Mouse (Mus musculus) cortical plate, adult 2 months (tissue): ENCODE data around the gene Ugt3a2. TPM values are rescaled to one million over a fixed set of nuclear protein-coding genes. Genes with fewer than 3 reads are reported as not detected.

ENCODE experiments used
- H3K27ac ChIP-seq: fragments of 200-500 bp; 2 replicates; pipeline ENCODE4 v1.5.1; 2012; ENCODE audit warnings: low read length, control low read depth, inconsistent platforms; ENCODE audit not compliant: insufficient read depth
- H3K4me1 ChIP-seq: fragments of 200-500 bp; 2 replicates; pipeline ENCODE4 v1.6.1; 2011; ENCODE audit warnings: low read length; ENCODE audit not compliant: control insufficient read depth, insufficient read depth
- H3K4me3 ChIP-seq: fragments of 200-500 bp; 2 replicates; pipeline ENCODE4 v1.5.1; 2011; ENCODE audit warnings: mild to moderate bottlenecking, low read length, control low read depth; ENCODE audit not compliant: insufficient read depth
- CTCF ChIP-seq: fragments of 200-500 bp; IDR thresholded peaks from 2 replicates; pipeline ENCODE4 v1.5.1; 2011; ENCODE audit warnings: mild to moderate bottlenecking, control low read depth, low read length; ENCODE audit not compliant: insufficient read depth; ENCODE audit errors: extremely low read depth
- POLR2A ChIP-seq: fragments of 200-500 bp; IDR thresholded peaks from 2 replicates; pipeline ENCODE4 v1.6.1; 2011; ENCODE audit warnings: mild to moderate bottlenecking, low read length, control low read depth; ENCODE audit not compliant: insufficient read depth; ENCODE audit errors: extremely low read depth
- polyA plus RNA-seq: library from polyadenylated mRNA; depleted of rRNA; stranded (reverse); fragments of >200 nt; gene quantifications from 2 replicates; pipeline ENCODE4 v1.2.3, GENCODE M21; 2012; rRNA removed

The Ugt3a2 gene
- not detected in 2 replicates for polyA plus RNA-seq

DNA sequence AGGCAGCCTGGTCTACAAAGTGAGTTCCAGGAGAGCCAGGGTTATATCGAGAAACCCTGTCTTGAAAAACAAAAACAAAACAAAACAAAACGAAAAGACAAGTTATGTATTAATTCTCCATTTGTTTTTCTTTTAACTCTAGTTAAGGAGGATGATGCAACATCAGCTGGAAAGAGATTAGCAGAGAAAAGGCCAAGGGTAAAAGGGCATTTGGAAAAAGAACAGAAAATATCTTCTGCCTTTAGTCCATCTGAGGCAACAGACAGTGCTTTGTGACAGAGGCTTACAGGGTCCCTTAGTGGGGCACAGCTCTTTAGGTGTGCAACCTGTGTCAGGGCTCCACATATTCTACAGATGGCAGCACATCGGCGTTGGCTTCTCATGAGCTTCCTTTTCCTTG lies at the start of gene Ugt3a2:
TSS of gene Ugt3a2 (plus strand) at position 210 of the 400 bp plus-strand sequence.
- TF ChIP-seq CTCF (no peak), POLR2A (no peak)

DNA sequence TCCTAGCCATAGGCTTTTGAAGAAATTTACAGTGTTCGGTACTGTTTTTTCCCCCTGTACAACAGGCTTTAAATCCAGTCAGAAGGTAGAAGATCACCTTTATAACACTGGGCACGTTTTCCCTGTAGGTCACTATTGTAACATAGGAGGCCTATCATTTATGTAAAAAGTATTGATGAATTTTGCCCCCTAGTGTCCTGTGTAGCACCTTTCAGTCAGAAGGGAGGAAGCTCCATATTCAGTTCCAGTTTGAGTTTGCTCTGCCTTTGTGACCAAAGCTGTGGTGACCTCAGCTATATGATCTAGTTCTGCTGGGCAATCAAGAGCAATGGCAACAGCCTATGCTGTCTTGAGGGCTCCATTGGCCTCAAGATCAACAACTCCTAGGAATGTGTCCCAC lies 45.7 kb upstream of the Ugt3a2 start:
- Histone ChIP-seq H3K27ac (no peak overlapping the region), H3K4me1 (no peaks in the 10 kb centered on the region), H3K4me3 (no peak overlapping the region)
- TF ChIP-seq CTCF (no peak), POLR2A (no peak)

More for the DNA sequence above, at the start of gene Ugt3a2:
- Histone ChIP-seq H3K4me1 (no peaks in the 10 kb centered on the region), H3K27ac (no peak within 1 kb of the TSS), H3K4me3 (no peak within 1 kb of the TSS)

DNA sequence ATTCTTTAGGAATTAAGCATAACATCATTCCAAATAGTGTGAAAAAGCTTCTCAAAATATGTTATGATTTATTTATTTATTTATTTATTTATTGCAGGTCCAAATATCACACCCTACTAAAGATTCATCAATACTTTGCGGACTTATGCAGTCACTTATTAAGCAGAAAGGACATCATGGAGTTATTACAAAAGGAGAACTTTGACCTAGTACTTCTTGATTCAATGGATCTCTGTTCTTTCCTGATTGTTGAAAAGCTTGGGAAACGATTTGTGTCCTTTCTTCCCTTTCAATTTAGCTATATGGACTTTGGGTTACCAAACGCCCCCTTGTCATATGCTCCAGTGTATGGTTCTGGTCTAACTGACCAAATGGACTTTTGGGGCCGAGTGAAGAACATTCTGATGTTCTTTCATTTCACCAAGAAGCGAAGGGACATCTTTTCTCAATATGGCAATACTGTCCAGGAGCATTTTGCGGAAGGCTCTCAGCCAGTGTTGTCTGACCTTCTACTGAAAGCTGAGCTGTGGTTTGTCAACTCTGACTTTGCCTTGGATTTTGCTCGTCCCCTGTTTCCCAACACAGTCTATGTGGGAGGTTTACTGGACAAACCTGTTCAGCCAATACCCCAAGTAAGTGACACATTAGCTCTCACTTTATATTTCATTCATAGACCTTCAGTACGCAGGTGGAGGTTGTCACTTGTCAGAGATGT lies 29.2 kb upstream of the Ugt3a2 start:
- Histone ChIP-seq H3K27ac (no peak overlapping the region), H3K4me1 (no peaks in the 10 kb centered on the region), H3K4me3 (no peak overlapping the region)
- TF ChIP-seq POLR2A = no peak
- no peak for TF ChIP-seq CTCF

DNA sequence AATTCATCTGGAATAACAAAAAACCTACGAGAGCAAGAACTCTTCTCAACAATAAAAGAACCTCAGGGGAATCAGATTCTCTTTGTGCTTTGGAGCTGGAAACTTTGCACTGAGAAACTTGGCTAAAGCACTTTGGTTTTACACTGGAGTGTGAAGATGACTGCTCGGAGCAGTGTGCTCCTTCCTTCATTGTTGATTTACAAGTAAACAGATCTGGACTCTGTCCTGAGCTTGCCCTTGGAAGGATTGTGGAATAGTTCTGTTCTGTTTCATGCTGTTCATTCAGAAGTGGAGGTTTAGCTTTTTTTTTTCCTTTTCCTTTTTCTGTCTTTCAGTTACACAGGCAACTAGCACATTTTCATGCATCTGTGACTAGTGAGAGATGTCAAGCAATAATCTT lies 754 bp upstream of the Ugt3a2 start:
- Histone ChIP-seq H3K4me3 (no peak overlapping the region), H3K27ac (no peak overlapping the region), H3K4me1 (no peaks in the 10 kb centered on the region)
- TF ChIP-seq POLR2A (no peak), CTCF (no peak)

DNA sequence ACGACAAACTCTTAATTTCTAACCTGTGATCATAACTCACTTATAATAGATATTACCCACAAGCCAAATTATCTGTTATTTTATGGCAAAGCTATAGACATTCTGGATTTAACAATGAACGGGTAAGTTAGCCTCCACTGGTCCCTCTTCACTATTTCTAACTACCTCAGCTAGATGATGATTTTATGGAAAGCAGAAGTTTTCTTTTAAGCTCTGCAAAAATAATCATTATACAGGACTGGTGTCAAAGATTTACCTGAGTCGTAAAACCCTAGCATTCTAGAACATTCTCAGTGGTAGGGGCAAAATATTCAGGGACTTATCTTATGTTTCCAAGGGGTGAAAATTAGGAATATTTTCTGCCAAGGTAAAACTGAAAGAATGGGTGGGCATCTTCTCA lies 1.3 kb downstream of the Ugt3a2 start:
- no peak for TF ChIP-seq CTCF
- TF ChIP-seq POLR2A = no peak
- Histone ChIP-seq H3K4me1 (no peaks in the 10 kb centered on the region), H3K4me3 (no peak overlapping the region), H3K27ac (no peak overlapping the region)

DNA sequence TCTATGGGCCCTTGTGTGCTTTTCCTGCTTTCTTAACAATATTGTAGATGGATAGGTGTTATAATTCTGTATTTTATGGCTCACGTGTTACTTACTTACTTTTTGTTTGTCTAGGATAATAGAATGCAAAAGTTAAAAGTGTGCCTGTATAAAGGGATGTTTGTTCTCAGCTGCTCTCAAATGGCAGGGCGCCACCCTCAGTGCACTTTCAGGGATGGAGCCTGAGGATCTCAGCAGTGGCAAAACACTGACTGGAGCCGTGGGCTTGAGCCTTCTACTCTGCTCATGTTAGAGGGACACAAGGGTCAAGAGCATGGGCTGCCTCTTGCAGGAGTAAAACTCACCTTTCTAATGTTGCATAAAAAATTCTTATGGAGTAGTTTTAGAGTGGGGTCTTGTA lies 1.7 kb downstream of the Ugt3a2 start:
- H3K4me3 ChIP-seq = no peak overlapping the region
- H3K4me1 ChIP-seq = no peaks in the 10 kb centered on the region
- H3K27ac ChIP-seq = no peak overlapping the region
- TF ChIP-seq CTCF (no peak), POLR2A (no peak)

DNA sequence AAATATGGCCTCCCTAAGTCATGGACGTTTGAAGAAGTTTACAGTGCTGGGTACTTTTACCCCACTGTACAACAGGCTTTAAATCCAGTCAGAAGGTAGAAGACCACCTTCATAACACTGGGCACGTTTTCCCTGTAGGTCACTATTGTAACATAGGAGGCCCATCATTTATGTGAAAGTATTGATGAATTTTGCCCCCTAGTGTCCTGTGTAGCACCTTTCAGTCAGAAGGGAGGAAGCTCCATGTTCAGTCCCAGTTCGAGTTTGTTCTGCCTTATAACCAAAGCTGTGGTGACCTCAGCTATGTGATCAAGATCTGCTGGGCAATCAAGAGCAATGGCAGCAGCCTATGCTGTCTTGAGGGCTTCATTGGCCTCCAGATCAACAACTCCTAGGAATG lies 13.4 kb downstream of the Ugt3a2 start:
- TF ChIP-seq POLR2A = no peak
- no peak for TF ChIP-seq CTCF
- H3K27ac ChIP-seq = no peak overlapping the region
- no peaks in the 10 kb centered on the region for H3K4me1 ChIP-seq
- H3K4me3 ChIP-seq = no peak overlapping the region

DNA sequence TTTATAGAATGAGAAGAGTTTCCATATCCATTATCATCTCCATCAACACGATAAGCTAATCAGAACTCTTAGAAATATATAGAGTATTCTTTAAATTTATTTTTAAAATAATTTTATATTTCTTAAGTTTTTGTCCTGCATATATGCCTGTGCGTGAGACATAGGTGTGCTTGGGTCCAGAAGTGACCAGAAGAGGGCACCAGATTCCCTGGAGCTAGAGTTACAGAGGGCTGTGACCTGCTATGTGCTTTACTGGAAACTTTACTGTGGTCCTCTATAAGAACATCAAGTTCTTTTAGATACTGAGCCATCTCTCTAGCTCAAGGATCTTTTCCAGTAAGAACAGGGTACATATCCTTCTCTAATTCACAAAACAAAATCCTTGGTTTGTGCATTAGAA lies 27.5 kb downstream of the Ugt3a2 start:
- H3K4me3 ChIP-seq = no peak overlapping the region
- H3K27ac ChIP-seq = no peak overlapping the region
- no peaks in the 10 kb centered on the region for H3K4me1 ChIP-seq
- no peak for TF ChIP-seq POLR2A
- TF ChIP-seq CTCF = no peak

DNA sequence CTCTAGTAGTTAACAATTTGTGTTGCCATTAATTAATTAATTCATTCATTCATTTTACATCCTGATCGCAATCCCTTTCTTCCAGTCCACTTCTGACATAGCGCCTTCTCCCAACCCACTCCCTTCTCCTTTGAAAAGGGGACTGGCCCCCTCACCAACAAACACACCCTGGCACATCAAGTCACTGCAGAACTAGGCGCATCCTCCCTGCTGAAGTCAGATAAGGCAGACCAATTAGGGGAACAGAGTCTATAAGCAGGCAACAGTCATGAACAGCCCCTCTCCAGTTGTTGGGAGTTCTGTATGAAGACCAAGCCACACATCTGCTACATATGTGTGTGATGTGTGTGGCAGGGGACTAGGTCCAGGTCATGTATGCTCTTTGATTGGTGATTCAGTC lies 33.4 kb downstream of the Ugt3a2 start:
- no peak overlapping the region for H3K4me3 ChIP-seq
- H3K27ac ChIP-seq = no peak overlapping the region
- no peak for TF ChIP-seq POLR2A
- TF ChIP-seq CTCF = no peak
- no peaks in the 10 kb centered on the region for H3K4me1 ChIP-seq

DNA sequence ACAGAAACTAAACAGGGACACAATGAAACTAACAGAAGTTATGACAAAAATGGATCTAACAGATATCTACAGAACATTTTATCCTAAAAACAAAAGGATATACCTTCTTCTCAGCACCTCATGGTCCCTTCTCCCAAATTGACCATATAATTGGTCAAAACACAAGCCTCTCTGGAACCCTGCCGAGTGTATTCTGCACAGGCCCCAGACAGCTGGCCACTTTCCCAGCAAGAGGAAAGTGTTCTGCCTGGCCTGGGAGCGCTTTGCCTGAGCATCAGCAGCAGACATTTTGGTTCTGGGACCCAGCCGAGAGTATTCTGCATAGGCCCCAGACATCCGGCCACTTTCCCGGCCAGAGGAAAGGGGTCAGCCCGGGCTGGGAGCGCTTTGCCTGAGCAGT lies 40.9 kb downstream of the Ugt3a2 start:
- TF ChIP-seq CTCF (no peak), POLR2A (no peak)
- no peaks in the 10 kb centered on the region for H3K4me1 ChIP-seq
- no peak overlapping the region for H3K27ac ChIP-seq
- H3K4me3 ChIP-seq = no peak overlapping the region
